Mouse (Mus musculus) CH12.LX (cell line): ENCODE data around the gene Gm44511. TPM values are rescaled to one million over a fixed set of nuclear protein-coding genes. Genes with fewer than 3 reads are reported as not detected.
"Not testable (repeated sequence)": the region's sequence is repeated elsewhere in the genome, so short reads cannot be mapped to it uniquely, and the experiment has no call there.

Experiments
- DNase-seq: peaks from one replicate; pipeline ENCODE4 v3.0.0-alpha.2; 2013; ENCODE audit errors: extremely low read depth
- H3K27ac ChIP-seq: 2 replicates; pipeline ENCODE4 v1.5.1; 2012; ENCODE audit warnings: low read depth, mild to moderate bottlenecking, control low read depth, moderate library complexity; ENCODE audit not compliant: insufficient read depth
- H3K27me3 ChIP-seq: replicated peaks from 2 replicates; pipeline ENCODE3; 2012; ENCODE audit warnings: inconsistent platforms
- H3K36me3 ChIP-seq, 2 experiments: replicated peaks in 1 of 2; 2 replicates each; pipeline versions ENCODE3 to v1.6.1; 2012; ENCODE audit warnings: inconsistent platforms in 1 of 2, low read length in 1 of 2, mild to moderate bottlenecking in 1 of 2, mixed read lengths in 1 of 2, moderate library complexity in 1 of 2; ENCODE audit not compliant: control insufficient read depth in 1 of 2, insufficient read depth in 1 of 2
- H3K4me1 ChIP-seq, 2 experiments: 2 replicates each; pipeline ENCODE4 v1.6.1; 2012; ENCODE audit warnings: inconsistent platforms in 1 of 2, moderate library complexity in 1 of 2; ENCODE audit not compliant: insufficient read depth in 2 of 2, control insufficient read depth in 1 of 2
- H3K4me2 ChIP-seq: 2 replicates; pipeline ENCODE4 v1.6.1; 2012; ENCODE audit warnings: low read depth, mild to moderate bottlenecking, control low read depth; ENCODE audit not compliant: poor library complexity, insufficient read depth, severe bottlenecking
- H3K4me3 ChIP-seq, 3 experiments: fragments of 150-350 bp in 1 of 3; sonication (generic) in 1 of 3; replicated peaks in 1 of 3; 2 replicates each; pipeline versions ENCODE3 to v1.5.1; 2011 to 2012; ENCODE audit warnings: low read depth in 2 of 3, low read length in 2 of 3, mild to moderate bottlenecking in 2 of 3, moderate library complexity in 2 of 3, control low read depth in 1 of 3, improper control_type of control experiment in 1 of 3, inconsistent platforms in 1 of 3, mixed read lengths in 1 of 3; ENCODE audit not compliant: poor library complexity in 1 of 3
- H3K79me2 ChIP-seq: replicated peaks from 2 replicates; pipeline ENCODE4 v1.6.1; 2012; ENCODE audit warnings: mild to moderate bottlenecking, moderate library complexity; ENCODE audit not compliant: control insufficient read depth, poor library complexity, insufficient read depth, severe bottlenecking; ENCODE audit errors: extremely low read depth
- H3K9ac ChIP-seq: 2 replicates; pipeline ENCODE4 v1.6.1; 2012; ENCODE audit warnings: low read depth, mild to moderate bottlenecking, control low read depth, moderate library complexity; ENCODE audit not compliant: insufficient read depth
- H3K9me3 ChIP-seq: replicated peaks from 2 replicates; pipeline ENCODE3; 2012; ENCODE audit warnings: low read length, inconsistent platforms, mixed read lengths
- BHLHE40 ChIP-seq: IDR thresholded peaks from 2 replicates; pipeline ENCODE4 v1.6.1; 2011; ENCODE audit warnings: mild to moderate bottlenecking, low read depth, low read length, improper control_type of control experiment
- ELF1 ChIP-seq: IDR thresholded peaks from 2 replicates; pipeline ENCODE4 v1.6.1; 2014; ENCODE audit warnings: low read depth, mild to moderate bottlenecking, inconsistent platforms, low read length, improper control_type of control experiment
- EP300 ChIP-seq: IDR thresholded peaks from 2 replicates; pipeline ENCODE4 v1.6.1; 2011; ENCODE audit warnings: low read length, improper control_type of control experiment
- ETS1 ChIP-seq: conservative IDR thresholded peaks from 2 replicates; pipeline ENCODE4 v1.6.1; 2012; ENCODE audit warnings: low read depth, mild to moderate bottlenecking, inconsistent platforms, low read length, improper control_type of control experiment, moderate library complexity
- GABPA ChIP-seq: IDR thresholded peaks from 2 replicates; pipeline ENCODE4 v1.6.1; 2012; ENCODE audit warnings: low read depth, low read length, improper control_type of control experiment, inconsistent platforms; ENCODE audit not compliant: insufficient replicate concordance
- HCFC1 ChIP-seq: IDR thresholded peaks from 2 replicates; pipeline ENCODE4 v1.6.1; 2012; ENCODE audit warnings: low read depth, mild to moderate bottlenecking, inconsistent platforms, low read length, improper control_type of control experiment
- JUN ChIP-seq: IDR thresholded peaks from 2 replicates; pipeline ENCODE4 v1.6.1; 2011; ENCODE audit warnings: low read depth, mild to moderate bottlenecking, low read length, improper control_type of control experiment, moderate library complexity; ENCODE audit not compliant: insufficient read depth
- MAX ChIP-seq: IDR thresholded peaks from 2 replicates; pipeline ENCODE4 v1.6.1; 2011; ENCODE audit warnings: low read length, improper control_type of control experiment
- MEF2A ChIP-seq: IDR thresholded peaks from 2 replicates; pipeline ENCODE4 v1.6.1; 2014; ENCODE audit warnings: low read depth, mild to moderate bottlenecking, inconsistent platforms, low read length, improper control_type of control experiment, borderline replicate concordance
- MYC ChIP-seq: IDR thresholded peaks from 2 replicates; pipeline ENCODE4 v1.6.1; 2011; ENCODE audit warnings: low read depth, mild to moderate bottlenecking, improper control_type of control experiment, low read length
- POLR2AphosphoS2 ChIP-seq: IDR thresholded peaks from 2 replicates; pipeline ENCODE4 v1.6.1; 2011; ENCODE audit warnings: low read depth, low read length, improper control_type of control experiment
- RAD21 ChIP-seq: IDR thresholded peaks from 2 replicates; pipeline ENCODE4 v1.6.1; 2011; ENCODE audit warnings: low read depth, mild to moderate bottlenecking, low read length, improper control_type of control experiment, moderate library complexity
- RCOR1 ChIP-seq: conservative IDR thresholded peaks from 2 replicates; pipeline ENCODE4 v1.6.1; 2012; ENCODE audit warnings: low read depth, mild to moderate bottlenecking, inconsistent platforms, low read length, improper control_type of control experiment
- SIN3A ChIP-seq: IDR thresholded peaks from 2 replicates; pipeline ENCODE4 v1.6.1; 2012; ENCODE audit warnings: low read length, improper control_type of control experiment, inconsistent platforms
- SMC3 ChIP-seq: IDR thresholded peaks from 2 replicates; pipeline ENCODE4 v1.6.1; 2011; ENCODE audit warnings: low read depth, low read length, improper control_type of control experiment
- TBP ChIP-seq: conservative IDR thresholded peaks from 2 replicates; pipeline ENCODE4 v1.6.1; 2011; ENCODE audit warnings: low read depth, low read length, improper control_type of control experiment
- UBTF ChIP-seq: IDR thresholded peaks from 2 replicates; pipeline ENCODE4 v1.6.1; 2012; ENCODE audit warnings: low read depth, mild to moderate bottlenecking, inconsistent platforms, low read length, improper control_type of control experiment, moderate library complexity
- USF1 ChIP-seq: IDR thresholded peaks from 2 replicates; pipeline ENCODE4 v1.6.1; 2014; ENCODE audit warnings: low read depth, mild to moderate bottlenecking, inconsistent platforms, low read length, improper control_type of control experiment
- ZC3H11A ChIP-seq: IDR thresholded peaks from 2 replicates; pipeline ENCODE4 v1.6.1; 2012; ENCODE audit warnings: low read depth, mild to moderate bottlenecking, inconsistent platforms, low read length, improper control_type of control experiment
- ZKSCAN1 ChIP-seq: IDR thresholded peaks from 2 replicates; pipeline ENCODE4 v1.6.1; 2012; ENCODE audit warnings: low read depth, inconsistent platforms, low read length, improper control_type of control experiment, borderline replicate concordance
- ZMIZ1 ChIP-seq: IDR thresholded peaks from 2 replicates; pipeline ENCODE4 v1.6.1; 2012; ENCODE audit warnings: low read depth, mild to moderate bottlenecking, inconsistent platforms, low read length, improper control_type of control experiment
- ZNF384 ChIP-seq: IDR thresholded peaks from 2 replicates; pipeline ENCODE4 v1.6.1; 2012; ENCODE audit warnings: low read depth, low read length, improper control_type of control experiment, inconsistent platforms
- dilution Hi-C: fragments of 300-500 bp; cut with MboI; formaldehyde crosslinking; loops from 2 replicates; pipeline ENCODE4 v1.14.3; 2020; ENCODE audit warnings: low sequenced_read_pairs; ENCODE audit not compliant: extremely low pct_unique_long_range_greater_than_20kb, extremely low pct_ligation_motif_present
- in situ Hi-C: fragments of 300-500 bp; cut with MboI; formaldehyde crosslinking; loops from 3 replicates; pipeline ENCODE4 v1.14.3; 2019; ENCODE audit warnings: low sequenced_read_pairs, low pct_ligation_motif_present, low pct_unique_long_range_greater_than_20kb, mixed read lengths
- polyA plus RNA-seq: library from polyadenylated mRNA; unstranded; fragments of >175 nt; gene quantifications from 2 replicates; pipeline ENCODE4 v1.2.1, GENCODE M21; 2012; ENCODE audit warnings: low read depth; ENCODE audit not compliant: insufficient read length
- total RNA-seq, 2 experiments: library from RNA; depleted of rRNA; stranded (reverse); fragments of 300-350 nt in 1 of 2; fragments of >200 nt in 1 of 2; gene quantifications; 2 replicates each; pipeline ENCODE4 v1.2.3; 2012 to 2014

Gene Gm44511
- total and polyA plus RNA-seq, 3 experiments, result not detected

- H3K9me3 ChIP-seq, H3K79me2 ChIP-seq, DNase-seq, H3K9ac ChIP-seq, dilution Hi-C loops, H3K27ac ChIP-seq, H3K4me2 ChIP-seq: not testable (repeated sequence)
- in situ Hi-C loops, result loop anchor here (5.0 to 25.0 kb wide), 4 partner anchors 33 to 522 kb away; no protein-coding TSS in a partner anchor
- H3K4me1 ChIP-seq, result peaks cover 5 to 44% of the 10 kb centered on the region in 2 experiments
- peak; percentile 94 for TF ChIP-seq TBP
- TF ChIP-seq, all 38 proteins: peak for 1; not testable (repeated sequence) for 37
- not testable (repeated sequence) for H3K27me3 ChIP-seq, H3K36me3 ChIP-seq, H3K4me3 ChIP-seq
These were observed 14.6 kb upstream of the Gm44511 start for GRCm38 (mm10) chr6:128840669-128841068.

GRCm38 (mm10) chr6:128839921-128840320, 13.8 kb upstream of the Gm44511 start:
- 0 out of 2 replicates have a peak, but pooled peaks have one; percentile 41 for TF ChIP-seq MAX
- TF ChIP-seq USF1, result peak; percentile 47
- TF ChIP-seq SIN3A, result peak; percentile 15; the same call in 1 of the 2 replicates
- TF ChIP-seq HCFC1, result no peak; the same call in 1 of the 2 replicates
- TF ChIP-seq ELF1, result peak; percentile 93
- TF ChIP-seq MYC, result peak; percentile 39; the same call in 1 of the 2 replicates
- no peak for TF ChIP-seq BHLHE40
- Histone ChIP-seq H3K27ac (no peak overlapping the region), H3K4me3 (peak overlapping the region; percentile 14 to 91 (median 71)), H3K9me3 (no peaks in the 10 kb centered on the region), H3K36me3 (no peaks in the 10 kb centered on the region), H3K9ac (no peak overlapping the region), H3K27me3 (no peaks in the 10 kb centered on the region), H3K79me2 (no peaks in the 10 kb centered on the region), H3K4me1 (peaks cover 8 to 43% of the 10 kb centered on the region in 2 experiments), H3K4me2 (peak overlapping the region; percentile 75)
- in situ Hi-C loops (loop anchor here (5.0 to 25.0 kb wide), 4 partner anchors 33 to 522 kb away; no protein-coding TSS in a partner anchor), dilution Hi-C loops (no loop called here)
- peak; percentile 76 for DNase-seq

- peak; percentile 96 for DNase-seq
- Histone ChIP-seq H3K27ac (peak overlapping the region; percentile 91), H3K4me1 (peaks cover 4 to 41% of the 10 kb centered on the region in 2 experiments; a peak in 3 of 4 replicates), H3K27me3 (no peaks in the 10 kb centered on the region), H3K4me2 (peak overlapping the region; percentile 75), H3K79me2 (no peaks in the 10 kb centered on the region), H3K4me3 (peak overlapping the region; percentile 71 to 91 (median 76)), H3K9ac (peak overlapping the region; percentile 74), H3K9me3 (no peaks in the 10 kb centered on the region), H3K36me3 (no peaks in the 10 kb centered on the region)
- dilution Hi-C loops (no loop called here), in situ Hi-C loops (loop anchor here (25.0 kb wide), 1 partner anchor 523 kb away; no protein-coding TSS in a partner anchor)
- TF ChIP-seq RAD21 (peak; percentile 74), TBP (no peak), MEF2A (peak; percentile 50; the same call in 1 of the 2 replicates), MYC (0 out of 2 replicates have a peak, but pooled peaks have one; percentile 52), ZC3H11A (0 out of 2 replicates have a peak, but pooled peaks have one; percentile 3), RCOR1 (0 out of 2 replicates have a peak, but pooled peaks have one; percentile 39), EP300 (0 out of 2 replicates have a peak, but pooled peaks have one; percentile 42), ETS1 (peak; percentile 44), HCFC1 (0 out of 2 replicates have a peak, but pooled peaks have one; percentile 40), GABPA (no peak), POLR2AphosphoS2 (no peak), JUN (no peak; the same call in 1 of the 2 replicates), ZMIZ1 (no peak), ZKSCAN1 (no peak), UBTF (no peak), SMC3 (peak; percentile 93), ZNF384 (peak; percentile 51; the same call in 1 of the 2 replicates), SIN3A (peak; percentile 88)
These were observed 13.2 kb upstream of the Gm44511 start for GRCm38 (mm10) chr6:128839266-128839771.
